Mouse (Mus musculus) mouse trophoblast stem cell (cell line): ENCODE measurements around the gene Ric1.

Experiments
- in situ Hi-C, 2 experiments: fragments of 300-500 bp; cut with MseI, MboI; formaldehyde crosslinking; loops; 2 replicates in 1 of 2; 3 replicates in 1 of 2; pipeline ENCODE4 v1.15.1; 2025

Ric1 gene

DNA sequence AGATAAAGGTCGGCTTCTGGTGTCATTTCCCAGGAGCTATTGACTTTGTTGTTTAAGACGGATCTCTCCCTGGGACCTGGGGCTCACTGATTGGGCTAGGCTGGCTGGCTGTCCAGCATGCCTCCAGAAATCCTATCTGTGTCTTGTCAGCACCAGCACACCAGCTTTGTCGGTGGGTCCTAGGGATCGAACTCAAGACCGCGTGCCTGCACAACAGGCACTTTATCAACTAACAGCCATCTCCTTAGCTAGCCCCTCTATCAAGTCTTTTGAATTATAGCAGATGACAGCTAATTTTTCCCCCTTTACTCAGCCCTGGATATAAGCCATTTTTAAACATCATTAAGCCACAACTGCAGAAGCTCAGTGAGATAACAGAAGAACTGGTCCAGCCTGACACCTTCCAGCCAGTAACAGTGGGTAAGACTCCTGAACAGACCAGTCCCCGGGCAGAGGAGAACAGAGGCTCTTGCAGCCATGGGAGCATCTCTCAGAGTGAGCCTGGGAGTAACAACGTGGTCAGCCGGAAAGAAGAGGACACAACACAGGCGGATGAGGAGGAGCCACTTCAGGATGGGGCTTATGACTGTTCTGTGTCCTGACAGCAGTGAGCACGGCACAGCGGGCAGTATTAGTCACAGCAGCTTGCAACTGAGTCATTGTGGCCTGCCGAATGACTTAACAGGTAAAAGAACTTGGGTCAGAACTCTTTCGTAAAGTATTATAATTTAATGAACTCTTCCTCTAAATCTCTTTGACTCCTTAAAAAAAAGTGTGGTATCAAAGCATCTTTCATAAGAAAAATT is 81.7 kb downstream of the Ric1 start:
- in situ Hi-C loops, result no loop called here

DNA sequence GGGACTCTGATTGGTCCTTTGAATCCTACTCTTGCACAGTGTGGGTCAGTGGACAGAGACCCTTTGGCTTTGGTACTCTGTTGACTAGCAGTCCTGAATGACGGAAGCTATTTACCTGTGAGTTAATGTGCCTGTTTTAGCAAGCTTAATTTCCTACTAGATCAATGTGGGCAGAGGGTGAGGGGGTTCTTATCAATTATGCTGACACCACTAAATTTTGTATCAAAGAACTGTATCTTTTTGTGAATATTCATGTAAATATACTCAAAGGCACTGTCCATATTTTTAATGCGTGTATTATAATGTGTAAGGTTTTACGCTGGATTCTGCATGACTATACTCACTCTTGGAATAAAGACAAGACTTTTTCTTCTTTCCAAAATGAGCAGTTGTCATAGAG is 82.6 kb downstream of the Ric1 start:
- in situ Hi-C loops, result no loop called here

DNA sequence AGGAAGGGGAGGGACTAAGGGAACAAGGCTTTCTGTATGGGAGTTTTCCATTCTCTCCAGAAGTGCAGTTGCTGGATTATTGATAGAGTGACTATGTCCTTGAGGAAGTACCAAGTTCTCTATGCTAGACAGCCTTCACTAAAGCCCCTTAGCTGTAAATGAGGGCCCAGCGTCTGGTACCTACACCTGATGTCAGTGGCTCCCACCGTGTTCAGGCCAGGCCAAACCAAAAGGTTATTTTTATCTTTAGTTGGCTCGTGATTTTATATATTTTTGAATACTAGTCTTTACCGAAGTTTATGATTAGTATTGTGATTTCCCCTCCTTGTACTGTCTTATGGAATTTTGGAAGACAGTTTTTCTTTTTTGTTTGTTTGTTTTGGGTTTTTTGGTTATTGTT is 85.4 kb downstream of the Ric1 start:
- in situ Hi-C loops, result no loop called here

DNA sequence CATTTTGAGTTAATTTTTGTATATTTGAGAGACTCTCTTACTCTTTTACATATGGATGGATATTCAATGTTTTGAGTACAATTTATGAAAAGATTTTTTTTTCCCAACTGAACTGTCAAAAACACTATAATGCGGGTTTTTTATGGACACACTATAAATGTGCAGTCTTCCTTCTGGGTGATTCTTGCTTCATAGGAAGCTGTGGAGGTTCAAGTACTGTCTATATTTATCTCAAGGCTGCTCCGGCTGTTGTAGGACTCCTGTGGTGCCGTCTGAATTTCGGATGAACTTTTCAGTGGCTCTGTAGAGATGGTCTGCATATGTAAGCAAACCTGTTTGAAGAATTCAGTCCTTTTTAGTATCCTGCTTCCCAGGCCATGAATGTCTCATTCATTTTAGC is 86.1 kb downstream of the Ric1 start:
- in situ Hi-C loops, result no loop called here

DNA sequence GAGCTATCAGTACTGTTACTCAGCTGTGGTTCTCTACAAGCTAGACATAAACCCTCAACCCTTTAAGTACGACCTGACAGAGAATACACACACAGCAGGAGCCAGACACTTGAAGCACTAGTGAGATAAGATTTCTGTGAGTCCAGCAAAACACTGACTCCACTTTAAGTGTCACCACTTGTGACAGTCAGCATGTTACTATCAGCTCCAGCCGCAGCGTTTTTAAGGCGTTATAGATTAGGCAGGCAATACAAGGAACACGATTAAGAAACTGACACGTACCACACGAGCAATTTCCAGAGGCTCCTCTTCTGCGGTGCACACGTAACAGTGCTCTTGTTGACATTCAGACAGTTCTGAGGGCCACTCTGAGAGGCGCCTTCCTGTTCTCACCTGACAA is 88.8 kb downstream of the Ric1 start:
- in situ Hi-C loops, result no loop called here

DNA sequence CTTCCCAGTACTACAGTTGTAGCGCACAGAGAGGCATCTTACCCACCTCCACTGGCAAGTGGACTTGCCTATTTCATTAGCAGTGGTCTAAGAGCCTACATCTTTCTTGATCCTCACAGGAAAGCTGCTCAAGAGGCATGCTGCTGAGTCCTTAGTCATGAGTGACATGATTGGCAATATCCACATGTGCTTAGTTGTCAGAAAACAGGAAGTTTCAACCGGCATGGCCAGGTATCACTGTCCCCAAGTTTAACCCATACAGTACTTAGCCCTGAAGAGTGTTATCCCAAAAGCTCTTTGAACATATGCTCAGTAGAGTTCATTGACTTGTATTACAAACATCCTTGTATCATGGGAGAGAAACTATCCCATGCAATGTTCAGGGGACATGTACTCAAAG is 90.0 kb downstream of the Ric1 start:
- in situ Hi-C loops, result no loop called here

DNA sequence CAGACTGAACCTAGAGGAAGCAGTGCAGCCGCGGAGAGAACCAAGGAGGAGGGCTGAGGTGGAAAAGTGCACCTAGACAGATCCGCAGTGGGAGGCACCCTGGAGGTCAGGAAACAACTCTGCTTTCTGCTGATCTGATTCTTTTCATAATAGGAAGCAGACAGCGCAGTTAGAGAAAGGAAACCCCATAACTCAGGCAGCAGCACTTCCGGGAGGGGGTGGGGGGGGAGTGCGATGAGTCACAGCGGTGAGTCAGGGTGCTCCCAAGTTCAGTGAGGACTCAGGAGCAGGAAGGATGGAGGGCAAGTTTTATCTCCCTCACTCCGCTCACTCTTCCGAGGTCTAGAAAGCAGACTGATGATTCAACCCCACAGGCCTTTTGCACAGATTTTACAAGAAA is 119.0 kb downstream of the Ric1 start:
- in situ Hi-C loops, result no loop called here

DNA sequence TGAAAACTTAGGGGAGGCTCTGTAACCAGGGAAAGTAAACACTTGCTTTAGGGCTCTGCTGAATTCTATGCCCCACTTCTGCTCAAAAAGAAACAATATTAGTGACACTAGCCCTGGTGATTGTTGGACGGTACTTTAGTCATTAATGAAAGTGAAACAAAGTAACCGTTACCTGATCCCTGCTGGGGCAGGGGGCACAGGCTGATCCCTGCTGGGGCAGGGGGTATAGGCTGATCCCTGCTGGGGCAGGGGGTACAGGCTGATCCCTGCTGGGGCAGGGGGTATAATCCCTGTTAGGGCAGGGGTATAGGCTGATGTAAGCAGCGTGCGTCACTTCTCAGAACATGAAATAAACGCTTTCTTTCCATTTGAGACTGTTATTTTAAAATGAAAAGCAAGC is 119.4 kb downstream of the Ric1 start:
- in situ Hi-C loops, result no loop called here

DNA sequence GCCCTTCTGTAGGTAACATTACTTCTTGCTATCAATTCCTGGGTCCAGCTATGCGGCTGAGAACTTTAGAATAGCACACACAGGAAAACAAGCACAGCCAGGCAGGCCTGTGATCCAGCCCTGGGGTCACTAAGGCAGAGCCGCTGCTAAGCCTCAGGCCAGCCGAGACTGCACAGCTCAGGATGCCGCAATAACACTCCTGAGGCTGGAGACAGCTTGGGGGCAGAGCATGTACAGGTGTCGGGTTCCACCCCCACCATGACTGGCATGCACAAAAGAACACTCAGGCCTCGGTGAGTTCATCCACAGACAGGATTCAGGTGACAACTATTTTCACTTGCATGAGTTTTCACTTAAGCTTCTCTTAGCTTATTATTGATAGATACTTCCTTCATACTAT is 120.1 kb downstream of the Ric1 start:
- in situ Hi-C loops, result no loop called here

DNA sequence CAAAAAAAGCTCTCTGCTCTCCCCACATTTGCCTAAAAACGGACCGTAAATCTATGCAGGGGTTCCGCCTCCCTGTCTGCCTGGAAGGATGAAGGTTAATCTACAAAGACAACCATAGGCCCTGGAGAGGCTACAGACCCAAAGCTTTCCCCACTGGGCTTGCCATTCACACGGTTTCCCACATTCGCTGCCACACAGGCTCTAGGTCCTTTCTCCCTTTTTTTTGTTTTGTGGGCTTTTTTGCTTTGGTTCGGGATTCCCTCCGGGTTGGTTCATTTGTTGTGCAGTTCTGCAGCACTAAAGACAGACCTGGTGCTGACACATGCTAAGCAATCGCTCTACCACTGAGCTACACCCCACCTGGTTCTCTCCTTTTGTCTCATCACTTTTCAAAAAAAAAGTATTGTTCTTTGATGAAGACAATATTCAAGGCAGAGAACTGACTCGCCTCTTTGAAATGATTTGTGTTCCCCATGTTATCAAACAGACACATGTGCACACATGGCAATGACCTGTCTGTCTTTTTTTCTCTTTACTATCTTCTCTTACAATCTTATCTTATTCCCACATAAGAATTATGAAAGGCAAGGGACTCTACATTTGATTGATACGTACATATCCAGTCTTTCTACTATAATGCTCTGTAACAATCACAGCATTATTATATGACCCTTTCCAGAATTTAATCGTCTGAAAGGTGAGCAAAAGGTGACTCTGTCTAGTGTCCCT is 121.3 kb downstream of the Ric1 start:
- in situ Hi-C loops, result no loop called here

DNA sequence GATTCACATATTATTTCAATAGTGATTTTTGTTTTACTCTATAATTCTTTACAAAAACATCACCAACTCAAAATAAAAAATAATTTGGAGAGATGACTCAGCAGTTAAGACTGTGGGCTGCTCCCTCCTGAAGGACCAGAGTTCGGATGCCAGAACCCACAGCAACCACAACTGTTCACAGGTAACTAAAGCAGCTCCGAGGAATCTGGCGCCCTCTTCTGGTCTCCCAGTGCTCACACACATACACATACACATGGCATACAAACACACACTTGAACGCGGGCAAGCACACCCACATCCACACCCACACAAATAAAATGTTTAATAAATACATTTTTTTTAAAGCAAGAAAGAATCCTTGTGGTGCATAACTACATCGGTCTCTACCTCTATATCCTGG is 122.7 kb downstream of the Ric1 start:
- in situ Hi-C loops, result no loop called here

DNA sequence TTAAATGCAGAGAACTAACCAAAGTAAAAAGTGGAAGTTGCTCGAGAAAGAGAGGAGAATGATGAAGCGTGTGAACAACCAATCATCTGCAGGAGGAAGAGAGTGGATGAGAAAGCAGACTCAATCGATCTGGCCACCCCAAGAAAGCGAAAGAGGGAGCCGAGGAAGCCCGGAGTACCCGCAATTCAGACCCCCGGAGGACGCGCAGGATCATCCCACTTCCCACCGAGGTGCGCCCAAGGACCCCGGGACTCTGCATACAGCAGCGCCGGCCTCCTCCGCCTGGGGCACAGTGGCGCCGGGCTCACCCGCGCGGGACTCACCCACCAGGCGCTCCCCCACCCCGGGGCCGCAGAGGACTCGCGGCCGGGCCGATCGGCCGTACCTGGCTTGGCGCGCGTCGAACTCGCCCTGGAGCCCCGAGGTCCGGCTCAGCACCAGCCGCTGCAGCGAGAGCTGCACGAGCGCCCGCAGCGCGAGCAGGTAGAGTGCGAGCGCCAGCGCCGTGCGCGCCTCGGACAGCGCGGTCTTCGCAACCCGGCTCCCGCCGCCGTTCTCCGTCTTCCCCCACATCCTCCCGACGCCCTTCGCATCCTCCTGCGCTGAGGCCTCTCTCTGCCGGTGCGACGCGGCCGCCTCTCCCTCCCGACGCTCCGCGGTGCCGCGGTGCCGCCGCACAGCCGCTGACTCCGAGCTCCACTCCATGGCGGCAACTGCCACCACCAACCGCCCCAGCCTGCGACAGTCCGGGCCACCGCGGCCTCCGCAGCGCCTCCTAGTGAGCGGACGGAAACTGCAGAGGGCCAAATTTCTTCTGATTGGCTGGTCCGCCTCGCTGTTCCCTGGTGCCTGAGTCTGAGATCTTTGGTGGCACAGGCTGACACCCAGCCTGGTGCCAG is 125.8 kb downstream of the Ric1 start, which contains the start of gene Ermp1:
Gene Ermp1, minus strand, starts transcription at position 765 of the 899 bp plus-strand sequence.
- in situ Hi-C loops, result no loop called here

DNA sequence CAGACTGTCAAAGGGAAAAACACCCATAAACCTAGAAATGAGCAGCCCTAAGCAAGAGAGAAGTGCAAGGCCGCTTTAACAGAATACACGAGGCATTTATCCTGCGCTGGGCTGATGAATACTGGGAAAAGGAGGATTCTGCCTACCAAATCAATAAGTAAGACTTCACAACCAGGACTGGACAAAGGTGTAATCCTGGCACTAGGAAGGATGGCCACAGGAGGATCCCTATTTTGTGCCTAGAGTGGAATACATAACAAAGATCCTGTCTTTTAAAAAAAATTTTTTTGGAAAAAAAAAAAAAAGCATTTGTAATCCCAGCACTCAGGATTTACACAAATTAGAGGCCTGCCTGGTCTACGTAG is 126.5 kb downstream of the Ric1 start:
- in situ Hi-C loops, result no loop called here

DNA sequence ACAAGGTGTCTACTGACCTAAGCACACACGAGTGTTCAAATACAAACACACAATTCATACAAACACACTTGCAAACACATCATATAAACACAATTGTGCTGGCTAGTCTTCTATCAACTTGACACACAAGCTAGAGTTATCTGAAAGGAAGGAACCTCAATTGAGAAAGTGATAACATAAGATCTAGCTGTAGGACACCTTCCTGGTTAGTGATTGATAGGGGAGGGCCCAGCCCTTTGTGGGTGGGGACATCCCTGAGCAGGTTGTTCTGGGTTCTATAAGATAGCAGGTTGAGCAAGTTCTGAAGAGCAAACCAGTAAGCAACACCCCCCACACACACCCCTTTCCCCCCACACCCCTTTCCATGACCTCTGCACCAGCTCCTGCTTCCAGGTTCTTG is 127.6 kb downstream of the Ric1 start:
- in situ Hi-C loops, result no loop called here

DNA sequence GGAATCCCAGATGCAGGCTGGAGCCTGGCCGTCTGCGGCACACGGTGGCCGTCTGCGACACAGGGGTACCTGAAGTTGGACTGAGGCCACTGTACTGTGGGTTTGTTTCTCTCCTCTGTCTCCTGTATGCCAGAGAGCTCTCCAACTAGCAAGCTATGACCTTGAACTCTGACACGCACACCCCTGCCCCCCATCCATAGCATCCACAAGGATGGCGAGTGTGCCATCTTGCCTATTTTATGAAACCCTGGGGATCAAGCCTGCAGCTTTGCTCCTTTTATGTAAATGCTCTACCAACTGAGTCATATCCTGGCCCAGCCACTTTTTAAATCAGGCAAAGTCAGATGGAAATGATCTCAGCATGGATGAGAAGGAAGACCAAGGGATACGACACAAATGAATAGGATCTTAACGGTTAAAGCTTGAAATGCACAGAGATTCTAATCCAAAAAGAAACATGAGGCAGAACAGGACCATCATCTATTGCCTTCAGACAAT is 131.7 kb downstream of the Ric1 start:
- in situ Hi-C loops, result no loop called here

DNA sequence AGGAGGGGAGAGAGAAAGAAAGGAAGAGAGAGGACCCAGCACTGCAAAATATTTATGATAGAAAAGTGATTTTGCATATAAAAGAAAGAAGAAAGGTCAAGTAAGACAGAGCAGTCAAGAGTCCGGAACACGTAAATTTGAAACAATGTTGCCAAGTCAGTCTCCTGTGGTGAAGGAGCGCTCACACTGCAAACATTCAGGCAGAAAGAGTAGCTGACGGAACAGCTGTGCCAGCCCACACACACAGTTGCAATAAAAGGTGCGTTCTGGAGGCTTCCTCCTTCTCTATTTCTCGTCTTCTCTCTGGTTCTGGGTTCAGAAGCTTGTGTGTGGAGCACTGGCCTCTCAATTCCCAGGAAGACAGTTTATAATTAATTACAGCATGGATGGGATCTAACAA is 133.1 kb downstream of the Ric1 start:
- in situ Hi-C loops, result no loop called here

DNA sequence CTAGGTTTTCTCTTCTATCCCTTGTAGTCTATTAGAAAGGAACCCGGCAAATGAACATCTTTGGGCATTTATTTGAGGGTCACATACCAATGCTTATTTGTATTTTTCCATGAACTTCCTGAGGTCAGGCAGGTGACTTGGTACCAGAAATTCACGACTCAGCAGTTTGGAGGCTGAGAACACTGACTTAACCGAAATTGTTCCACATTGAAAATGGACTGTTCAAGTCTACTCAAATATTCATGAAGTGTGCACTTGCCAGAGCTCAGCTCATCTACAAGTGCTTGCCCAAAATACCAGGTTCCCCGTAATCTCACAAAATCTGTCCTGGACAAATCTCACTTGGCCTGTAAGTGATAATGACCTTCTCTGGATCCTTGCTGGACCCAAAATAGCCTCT is 133.9 kb downstream of the Ric1 start:
- in situ Hi-C loops, result no loop called here
